Mouse (Mus musculus) limb, embryonic 13.5 days (tissue): Measurements from ENCODE around the gene Col4a3. TPM values are rescaled to one million over a fixed set of nuclear protein-coding genes. Genes with fewer than 3 reads are reported as not detected.

Experiments used
- ATAC-seq: fragments of 200-750 bp; cut with Nextera tagmentation; 2 replicates; pipeline ENCODE4 v1.8.0; 2017; ENCODE audit warnings: low read depth, moderate number of reproducible peaks, moderate TSS enrichment; ENCODE audit not compliant: low FRiP score
- H3K27ac ChIP-seq: fragments of 300-500 bp; sonication (generic); 2 replicates; pipeline ENCODE4 v1.5.1; 2015; ENCODE audit warnings: inconsistent platforms, mild to moderate bottlenecking, moderate library complexity
- H3K27me3 ChIP-seq: fragments of 300-500 bp; sonication (generic); 2 replicates; pipeline ENCODE4 v1.6.1; 2015; ENCODE audit warnings: mild to moderate bottlenecking, inconsistent platforms
- H3K36me3 ChIP-seq: fragments of 300-500 bp; sonication (generic); 2 replicates; pipeline ENCODE4 v1.6.1; 2015; ENCODE audit warnings: inconsistent platforms, mild to moderate bottlenecking, moderate library complexity
- H3K4me1 ChIP-seq: fragments of 300-500 bp; sonication (generic); 2 replicates; pipeline ENCODE4 v1.6.1; 2015; ENCODE audit warnings: inconsistent platforms
- H3K4me2 ChIP-seq: fragments of 300-500 bp; sonication (generic); replicated peaks from 2 replicates; pipeline ENCODE4 v1.6.1; 2015; ENCODE audit warnings: inconsistent platforms, mild to moderate bottlenecking, moderate library complexity
- H3K4me3 ChIP-seq: fragments of 300-500 bp; sonication (generic); 2 replicates; pipeline ENCODE4 v1.5.1; 2015; ENCODE audit warnings: moderate library complexity, mild to moderate bottlenecking, inconsistent platforms
- H3K9ac ChIP-seq: fragments of 300-500 bp; sonication (generic); 2 replicates; pipeline ENCODE4 v1.6.1; 2015; ENCODE audit warnings: mild to moderate bottlenecking, inconsistent platforms
- H3K9me3 ChIP-seq: fragments of 300-500 bp; sonication (generic); 2 replicates; pipeline ENCODE4 v1.6.1; 2016; ENCODE audit warnings: inconsistent platforms
- WGBS: fragments of 180-500 bp; shearing (Covaris S2); methylation state at CpG from one replicate; pipeline ENCODE4 v1.1.7; 2015; 5-methylcytosine and 5-hydroxymethylcytosine counted together
- polyA plus RNA-seq: library from polyadenylated mRNA; unstranded; fragments of >200 nt; fragmentation: Nextera tagmentation; extraction: Ambion mirVana; gene quantifications from 2 replicates; pipeline ENCODE4 v1.2.1, GENCODE M21; 2015

Col4a3 gene
- polyA plus RNA-seq, 1 experiment from 2014 or later: 0.09 TPM

- WGBS: 92% methylated on average over 8 of the region's 8 CpGs
- no peaks in the 10 kb centered on the region; the same call in 1 of the 2 replicates for H3K9me3 ChIP-seq
- no peaks in the 10 kb centered on the region for H3K27me3 ChIP-seq
- no peak overlapping the region for H3K4me2 ChIP-seq
- H3K27ac ChIP-seq: no peak overlapping the region
- no peak overlapping the region for H3K9ac ChIP-seq
- H3K4me3 ChIP-seq: no peak overlapping the region
- H3K36me3 ChIP-seq: peaks cover 24% of the 10 kb centered on the region
- ATAC-seq: no peak
- H3K4me1 ChIP-seq: no peaks in the 10 kb centered on the region; the same call in 1 of the 2 replicates
These were observed 174.9 kb downstream of the Col4a3 start for GRCm38 (mm10) chr1:82761454-82762169.

GRCm38 (mm10) chr1:82762274-82762673, 175.6 kb downstream of the Col4a3 start:
- H3K4me3 ChIP-seq: no peak overlapping the region
- H3K4me1 ChIP-seq: no peaks in the 10 kb centered on the region; the same call in 1 of the 2 replicates
- H3K9me3 ChIP-seq: no peaks in the 10 kb centered on the region; the same call in 1 of the 2 replicates
- H3K27ac ChIP-seq: no peak overlapping the region
- H3K36me3 ChIP-seq: peaks cover 20% of the 10 kb centered on the region
- H3K27me3 ChIP-seq: no peaks in the 10 kb centered on the region
- 81% methylated on average over 1 of the region's 1 CpGs for WGBS
- no peak overlapping the region for H3K4me2 ChIP-seq
- no peak overlapping the region for H3K9ac ChIP-seq
- no peak for ATAC-seq

GRCm38 (mm10) chr1:82766227-82766626, 179.5 kb downstream of the Col4a3 start:
- Histone ChIP-seq H3K4me1 (no peaks in the 10 kb centered on the region; the same call in 1 of the 2 replicates), H3K27me3 (no peaks in the 10 kb centered on the region), H3K4me2 (no peak overlapping the region), H3K27ac (no peak overlapping the region), H3K9me3 (no peaks in the 10 kb centered on the region; the same call in 1 of the 2 replicates), H3K4me3 (no peak overlapping the region), H3K9ac (no peak overlapping the region), H3K36me3 (peaks cover 10% of the 10 kb centered on the region)
- WGBS: 33% methylated on average over 1 of the region's 1 CpGs
- no peak for ATAC-seq

- Histone ChIP-seq H3K27me3 (no peaks in the 10 kb centered on the region), H3K9ac (no peak overlapping the region), H3K27ac (no peak overlapping the region), H3K4me3 (no peak overlapping the region), H3K9me3 (no peaks in the 10 kb centered on the region; the same call in 1 of the 2 replicates), H3K4me1 (no peaks in the 10 kb centered on the region; the same call in 1 of the 2 replicates), H3K36me3 (peaks cover 8% of the 10 kb centered on the region), H3K4me2 (no peak overlapping the region)
- ATAC-seq: no peak
- 42% methylated on average over 4 of the region's 4 CpGs for WGBS
These were observed 179.9 kb downstream of the Col4a3 start for GRCm38 (mm10) chr1:82766641-82767040.

- Histone ChIP-seq H3K4me2 (no peak within 1 kb of the TSS), H3K4me1 (no peaks in the 10 kb centered on the region; the same call in 1 of the 2 replicates), H3K27me3 (no peaks in the 10 kb centered on the region), H3K36me3 (no peaks in the 10 kb centered on the region), H3K27ac (no peak within 1 kb of the TSS), H3K9me3 (no peaks in the 10 kb centered on the region), H3K9ac (no peak within 1 kb of the TSS), H3K4me3 (no peak within 1 kb of the TSS)
- ATAC-seq: no peak
- 78% methylated on average over 5 of the region's 5 CpGs for WGBS
These were observed 181.5 kb downstream of the Col4a3 start, which contains the start of gene Tm4sf20 for GRCm38 (mm10) chr1:82768269-82768668. Gene Tm4sf20 (minus strand): TSS chr1:82768461.

- no peak within 1 kb of the TSS for H3K4me2 ChIP-seq
- H3K36me3 ChIP-seq: no peaks in the 10 kb centered on the region
- H3K4me1 ChIP-seq: no peaks in the 10 kb centered on the region; the same call in 1 of the 2 replicates
- no peaks in the 10 kb centered on the region for H3K27me3 ChIP-seq
- no peak within 1 kb of the TSS for H3K27ac ChIP-seq
- H3K4me3 ChIP-seq: no peak within 1 kb of the TSS
- 0 out of 2 replicates have a peak, but pooled peaks cover 4% of the 10 kb centered on the region for H3K9me3 ChIP-seq
- WGBS: 83% methylated on average over 15 of the region's 15 CpGs
- ATAC-seq: no peak
- no peak within 1 kb of the TSS for H3K9ac ChIP-seq
These were observed 184.4 kb downstream of the Col4a3 start, which contains the start of gene Gm47791 for GRCm38 (mm10) chr1:82771022-82771586. Gene Gm47791 (minus strand): TSS chr1:82771243.

Other genes starting within 250 kb of the Col4a3 start
- gene Col4a4, start 72 bp upstream of the Col4a3 start, polyA plus RNA-seq: 0.09 and 0.11 TPM in 2 replicates
- 220 and 230 TPM in 2 replicates for gene Mff, start 138.0 kb downstream of the Col4a3 start, polyA plus RNA-seq
- 0.20 and 0.23 TPM in 2 replicates for gene Tm4sf20, start 181.5 kb downstream of the Col4a3 start, polyA plus RNA-seq
- gene Gm47791, start 184.3 kb downstream of the Col4a3 start, polyA plus RNA-seq: not detected in 2 replicates